Mouse (Mus musculus): ENCODE data around the gene Mfsd10.
"Not testable (repeated sequence)": the region's sequence is repeated elsewhere in the genome, so short reads cannot be mapped to it uniquely, and the experiment has no call there.

The Mfsd10 gene

GRCm38 (mm10) chr5:34607100-34607880 lies 29.7 kb downstream of the Mfsd10 start:
- no peak for DNase-seq (ENCODE audit: low read depth, low spot score)

- no peak for DNase-seq (ENCODE audit: low read depth, low spot score)
Measured at GRCm38 (mm10) chr5:34604576-34604975, 32.4 kb downstream of the Mfsd10 start.

- DNase-seq (ENCODE audit: low read depth, low spot score): no peak
Measured at GRCm38 (mm10) chr5:34593202-34593727, 43.7 kb downstream of the Mfsd10 start.

- no peak for DNase-seq (ENCODE audit: low read depth, low spot score)
Measured at GRCm38 (mm10) chr5:34592666-34593065, 44.3 kb downstream of the Mfsd10 start.

GRCm38 (mm10) chr5:34592224-34592623 lies 44.8 kb downstream of the Mfsd10 start:
- not testable (repeated sequence) for DNase-seq (ENCODE audit: low read depth, low spot score)

- DNase-seq (ENCODE audit: low read depth, low spot score): no peak
Measured at GRCm38 (mm10) chr5:34591388-34592004, 45.5 kb downstream of the Mfsd10 start.

GRCm38 (mm10) chr5:34590702-34591101 lies 46.3 kb downstream of the Mfsd10 start:
- no peak for DNase-seq (ENCODE audit: low read depth, low spot score)

GRCm38 (mm10) chr5:34590059-34590458 lies 47.0 kb downstream of the Mfsd10 start:
- no peak for DNase-seq (ENCODE audit: low read depth, low spot score)

- no peak for DNase-seq (ENCODE audit: low read depth, low spot score)
Measured at GRCm38 (mm10) chr5:34587881-34588280, 49.1 kb downstream of the Mfsd10 start.

GRCm38 (mm10) chr5:34585216-34585615 lies 51.8 kb downstream of the Mfsd10 start:
- no peak for DNase-seq (ENCODE audit: low read depth, low spot score)
